Mouse (Mus musculus) retina, postnatal 1 day (tissue): Measurements from ENCODE around the gene Defb22.

ENCODE experiments used
- DNase-seq: peaks from one replicate; pipeline ENCODE4 v3.0.0-alpha.2; 2012

The Defb22 gene

GRCm38 (mm10) chr2:152438963-152439362 lies 51.0 kb downstream of the Defb22 start:
- no peak for DNase-seq

GRCm38 (mm10) chr2:152436983-152437860 lies 52.7 kb downstream of the Defb22 start:
- peak; percentile 88 for DNase-seq

- no peak for DNase-seq
These were observed 53.5 kb downstream of the Defb22 start for GRCm38 (mm10) chr2:152436405-152436901.
